Mouse (Mus musculus) midbrain, embryonic 14.5 days (tissue): ENCODE data around the gene Gm9844. TPM values are rescaled to one million over a fixed set of nuclear protein-coding genes. Genes with fewer than 3 reads are reported as not detected.

Source experiments
- ATAC-seq: fragments of 200-750 bp; cut with Nextera tagmentation; 2 replicates; pipeline ENCODE4 v1.8.0; 2017; ENCODE audit warnings: moderate number of reproducible peaks, moderate library complexity; ENCODE audit not compliant: low FRiP score, low TSS enrichment
- DNase-seq: peaks from one replicate; pipeline ENCODE4 v3.0.0-alpha.2; 2015
- H3K27ac ChIP-seq: fragments of 300-500 bp; sonication (generic); replicated peaks from 2 replicates; pipeline ENCODE4 v1.5.1; 2014; ENCODE audit warnings: mild to moderate bottlenecking, low read depth, low read length, moderate library complexity
- H3K27me3 ChIP-seq: fragments of 300-500 bp; sonication (generic); 2 replicates; pipeline ENCODE4 v1.6.1; 2014; ENCODE audit warnings: low read length, control low read depth, mixed read lengths; ENCODE audit not compliant: control insufficient read depth, insufficient read depth
- H3K36me3 ChIP-seq: fragments of 300-500 bp; sonication (generic); 2 replicates; pipeline ENCODE4 v1.6.1; 2014; ENCODE audit warnings: low read length, control low read depth; ENCODE audit not compliant: control insufficient read depth, insufficient read depth
- H3K4me1 ChIP-seq: fragments of 300-500 bp; sonication (generic); 2 replicates; pipeline ENCODE4 v1.6.1; 2014; ENCODE audit warnings: mild to moderate bottlenecking, antibody characterized with exemption, low read length, control low read depth; ENCODE audit not compliant: control insufficient read depth, insufficient read depth
- H3K4me2 ChIP-seq: fragments of 300-500 bp; sonication (generic); 2 replicates; pipeline ENCODE4 v1.6.1; 2014; ENCODE audit warnings: mild to moderate bottlenecking, low read length, moderate library complexity
- H3K4me3 ChIP-seq: fragments of 300-500 bp; sonication (generic); replicated peaks from 2 replicates; pipeline ENCODE4 v1.5.1; 2014; ENCODE audit warnings: low read depth, low read length
- H3K9ac ChIP-seq: fragments of 300-500 bp; sonication (generic); replicated peaks from 2 replicates; pipeline ENCODE4 v1.6.1; 2014; ENCODE audit warnings: mild to moderate bottlenecking, low read length, moderate library complexity
- H3K9me3 ChIP-seq: fragments of 300-500 bp; sonication (generic); 2 replicates; pipeline ENCODE4 v1.6.1; 2016; ENCODE audit warnings: low read length, control low read depth, mixed read lengths; ENCODE audit not compliant: control insufficient read depth
- WGBS: fragments of 180-500 bp; shearing (Covaris S2); extraction: QIAGEN DNeasy Blood & Tissue Kit; methylation state at CpG from one replicate; pipeline ENCODE4 v1.1.7; 2014; 5-methylcytosine and 5-hydroxymethylcytosine counted together
- polyA plus RNA-seq: library from polyadenylated mRNA; unstranded; fragments of >200 nt; fragmentation: Nextera tagmentation; extraction: Ambion mirVana; gene quantifications from 2 replicates; pipeline ENCODE4 v1.2.1, GENCODE M21; 2014

Gm9844 gene
- polyA plus RNA-seq, 1 experiment from 2014 or later: 36.2 TPM

DNA sequence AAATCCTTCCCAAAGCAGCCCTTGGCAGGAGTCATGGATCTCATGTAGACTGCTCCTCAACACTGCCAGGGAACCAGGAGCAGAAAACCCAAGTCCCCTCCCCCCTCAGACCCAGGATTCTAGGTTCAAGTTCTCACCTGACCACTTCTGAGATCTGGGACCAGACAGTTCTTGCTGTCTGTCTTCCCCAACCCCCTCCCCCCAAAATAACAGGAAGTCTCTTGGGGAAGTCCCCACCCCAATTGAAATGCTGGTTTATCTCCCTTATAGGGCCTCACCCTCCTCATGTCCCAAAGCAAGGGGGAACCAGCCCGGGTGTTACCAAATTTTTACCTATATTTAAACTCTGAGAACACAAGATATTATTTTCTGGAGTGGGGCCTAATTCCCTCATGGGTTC, 39.8 kb downstream of the Gm9844 start:
- WGBS: 89% methylated on average over 1 of the region's 1 CpGs
- H3K27me3 ChIP-seq: no peaks in the 10 kb centered on the region
- H3K36me3 ChIP-seq: no peaks in the 10 kb centered on the region
- H3K4me3 ChIP-seq: no peak overlapping the region
- peaks cover 14% of the 10 kb centered on the region for H3K4me1 ChIP-seq
- peak overlapping the region; percentile 83 for H3K4me2 ChIP-seq
- no peak overlapping the region for H3K9ac ChIP-seq
- H3K27ac ChIP-seq: 0 out of 2 replicates have a peak overlapping the region, but pooled peaks have one; percentile 60
- no peaks in the 10 kb centered on the region for H3K9me3 ChIP-seq
- DNase-seq (no peak), ATAC-seq (no peak)

- Histone ChIP-seq H3K4me2 (peak overlapping the region; percentile 83), H3K4me3 (peak overlapping the region; percentile 60), H3K36me3 (no peaks in the 10 kb centered on the region), H3K27me3 (no peaks in the 10 kb centered on the region), H3K27ac (peak overlapping the region; percentile 60; the same call in 1 of the 2 replicates), H3K4me1 (peaks cover 14% of the 10 kb centered on the region), H3K9me3 (no peaks in the 10 kb centered on the region), H3K9ac (no peak overlapping the region; the same call in 1 of the 2 replicates)
- no peak for ATAC-seq
- WGBS: 62% methylated on average over 2 of the region's 2 CpGs
- DNase-seq: peak; percentile 18
These were observed 40.2 kb downstream of the Gm9844 start for GRCm38 (mm10) chr7:24902264-24902629.

DNA sequence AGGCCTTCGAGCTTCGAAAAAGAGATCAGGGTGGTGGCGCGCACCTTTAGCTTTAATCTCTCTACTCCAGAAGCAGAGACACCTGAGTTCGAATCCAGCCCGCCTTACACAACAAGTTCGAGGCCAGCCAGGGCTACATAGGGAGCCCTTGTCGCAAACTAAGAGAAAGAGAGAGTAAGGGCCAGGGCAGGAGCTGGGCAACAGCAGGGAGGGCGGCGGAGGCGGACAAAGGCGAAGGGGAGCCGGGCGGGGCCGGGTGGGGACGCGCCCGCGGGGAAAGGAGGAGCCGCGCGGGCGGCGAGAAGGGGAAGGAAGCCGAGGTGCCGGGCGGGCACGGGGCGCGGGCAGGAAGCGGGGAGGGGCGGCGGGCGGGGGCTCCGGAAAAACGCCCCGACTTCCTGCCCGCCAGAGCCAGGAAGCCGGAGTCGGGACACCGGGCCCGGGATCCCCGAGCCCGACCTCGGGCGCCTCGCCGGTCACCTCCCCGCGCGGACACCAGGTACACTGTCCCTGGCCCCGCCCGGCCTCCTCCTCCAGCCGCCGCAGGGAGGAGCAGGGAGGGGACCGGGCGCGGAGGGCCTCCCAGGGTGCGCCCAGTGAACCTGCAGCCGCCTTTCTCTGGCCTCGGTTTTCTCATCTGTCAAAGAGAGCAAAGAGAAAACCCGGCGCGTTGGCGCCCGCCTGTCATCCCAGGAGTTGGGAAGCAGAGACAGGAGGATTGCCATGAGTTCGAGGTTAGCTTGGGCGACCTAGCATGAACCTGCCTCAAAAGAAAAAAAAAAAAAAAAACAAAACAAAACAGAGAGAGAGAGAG, 40.8 kb downstream of the Gm9844 start, which contains the start of gene Arhgef1:
TSS of gene Arhgef1 (plus strand) at position 283 of the 814 bp plus-strand sequence.
- Histone ChIP-seq H3K27ac (peak within 1 kb of the TSS; percentile 60), H3K4me1 (peaks cover 14% of the 10 kb centered on the region), H3K9me3 (no peaks in the 10 kb centered on the region), H3K36me3 (peaks cover 4% of the 10 kb centered on the region; the same call in 1 of the 2 replicates), H3K27me3 (no peaks in the 10 kb centered on the region), H3K9ac (peak within 1 kb of the TSS; percentile 69), H3K4me3 (peak within 1 kb of the TSS; percentile 60), H3K4me2 (peak within 1 kb of the TSS; percentile 83)
- WGBS: 6% methylated on average over 66 of the region's 68 CpGs
- ATAC-seq: no peak
- DNase-seq: peak; percentile 52

DNA sequence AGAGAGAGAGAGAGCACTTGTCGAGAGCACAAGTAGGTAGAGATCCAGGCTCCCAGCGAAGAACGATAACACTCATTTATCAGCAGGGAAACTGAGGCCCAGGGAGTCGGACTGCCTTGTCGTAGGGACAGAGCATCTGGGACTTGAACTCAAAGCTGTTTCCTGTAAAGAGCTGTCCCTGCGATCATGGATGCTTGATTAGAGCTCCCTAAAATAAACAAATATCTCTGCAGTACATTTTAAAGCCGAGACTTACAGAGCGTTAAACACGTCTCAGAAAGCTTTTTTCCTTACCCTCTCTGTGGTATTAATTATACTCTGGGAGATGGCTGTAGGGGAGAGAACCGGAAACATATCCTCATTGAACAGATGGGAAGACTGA, 41.4 kb downstream of the Gm9844 start:
- Histone ChIP-seq H3K27me3 (no peaks in the 10 kb centered on the region), H3K27ac (0 out of 2 replicates have a peak overlapping the region, but pooled peaks have one; percentile 60), H3K9ac (peak overlapping the region; percentile 69; the same call in 1 of the 2 replicates), H3K4me2 (peak overlapping the region; percentile 83), H3K36me3 (peaks cover 10% of the 10 kb centered on the region), H3K9me3 (no peaks in the 10 kb centered on the region), H3K4me3 (peak overlapping the region; percentile 60), H3K4me1 (peaks cover 14% of the 10 kb centered on the region)
- no peak for DNase-seq
- ATAC-seq: no peak
- 44% methylated on average over 10 of the region's 10 CpGs for WGBS

GRCm38 (mm10) chr7:24904070-24904483, 42.1 kb downstream of the Gm9844 start:
- no peaks in the 10 kb centered on the region for H3K9me3 ChIP-seq
- peak overlapping the region; percentile 83 for H3K4me2 ChIP-seq
- WGBS: under 1% methylated on average over 30 of the region's 30 CpGs
- H3K9ac ChIP-seq: peak overlapping the region; percentile 73
- H3K4me3 ChIP-seq: peak overlapping the region; percentile 60
- ATAC-seq: peak; percentile 96
- peaks cover 15% of the 10 kb centered on the region for H3K36me3 ChIP-seq
- H3K4me1 ChIP-seq: peaks cover 14% of the 10 kb centered on the region
- peak; percentile 98 for DNase-seq
- H3K27ac ChIP-seq: peak overlapping the region; percentile 79
- H3K27me3 ChIP-seq: no peaks in the 10 kb centered on the region

- WGBS: 22% methylated on average over 3 of the region's 3 CpGs
- Histone ChIP-seq H3K27ac (peak overlapping the region; percentile 79; the same call in 1 of the 2 replicates), H3K9me3 (no peaks in the 10 kb centered on the region), H3K9ac (peak overlapping the region; percentile 73), H3K27me3 (no peaks in the 10 kb centered on the region), H3K36me3 (peaks cover 18% of the 10 kb centered on the region), H3K4me2 (peak overlapping the region; percentile 83), H3K4me3 (peak overlapping the region; percentile 60), H3K4me1 (peaks cover 14% of the 10 kb centered on the region)
- ATAC-seq (0 out of 2 replicates have a peak, but pooled peaks have one; percentile 24), DNase-seq (peak; percentile 83)
These were observed 42.9 kb downstream of the Gm9844 start for GRCm38 (mm10) chr7:24904936-24905335.

DNA sequence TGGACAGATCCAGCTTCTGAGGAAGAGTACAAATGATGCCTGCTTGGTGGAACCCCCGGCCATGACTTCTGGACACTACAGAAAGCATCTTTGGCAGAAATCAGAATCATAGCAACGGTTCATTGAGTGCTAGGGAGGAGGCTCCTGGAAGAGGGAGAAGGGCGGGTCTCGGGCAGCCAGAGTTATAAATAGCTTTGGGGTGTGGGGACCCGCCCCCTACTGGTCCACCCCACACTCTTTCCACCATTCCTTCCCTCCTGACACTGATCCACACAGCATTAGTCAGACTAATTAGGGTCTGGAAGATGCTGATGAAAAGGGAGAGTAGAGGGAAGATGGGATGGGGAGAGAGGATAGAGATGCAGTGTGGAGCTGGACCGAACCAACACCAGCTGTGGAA, 44.5 kb downstream of the Gm9844 start:
- H3K9ac ChIP-seq: no peak overlapping the region
- no peaks in the 10 kb centered on the region for H3K9me3 ChIP-seq
- no peak overlapping the region for H3K4me2 ChIP-seq
- no peaks in the 10 kb centered on the region for H3K27me3 ChIP-seq
- 49% methylated on average over 6 of the region's 6 CpGs for WGBS
- DNase-seq (no peak), ATAC-seq (no peak)
- no peak overlapping the region for H3K27ac ChIP-seq
- no peak overlapping the region for H3K4me3 ChIP-seq
- H3K36me3 ChIP-seq: peaks cover 25% of the 10 kb centered on the region
- H3K4me1 ChIP-seq: peaks cover 14% of the 10 kb centered on the region

DNA sequence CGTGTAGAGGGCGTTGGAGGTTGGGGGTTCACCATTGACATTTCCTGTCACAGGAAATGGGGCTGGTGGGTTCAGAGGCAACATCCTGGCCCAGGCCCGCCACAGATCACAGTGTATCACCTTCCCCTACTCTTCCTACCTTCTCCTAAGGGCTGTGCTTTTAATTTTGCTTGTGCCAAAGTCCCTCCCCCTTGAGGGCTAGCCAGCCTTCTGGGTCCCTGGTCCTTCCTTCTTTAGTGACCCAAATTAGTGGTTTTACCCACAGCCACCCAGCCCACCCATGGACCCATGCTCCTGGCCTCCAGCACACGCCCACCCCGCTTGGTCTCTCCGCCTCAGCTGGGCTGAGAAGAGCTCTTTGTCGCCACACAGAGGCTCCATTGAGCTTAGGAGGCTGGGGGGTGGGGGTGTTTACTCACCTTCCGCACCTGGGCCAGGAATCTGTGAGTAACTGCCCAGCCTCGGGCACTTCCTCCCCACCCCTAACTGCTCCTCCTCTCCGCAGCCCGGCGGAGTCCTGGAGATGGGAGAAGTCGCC, 45.3 kb downstream of the Gm9844 start:
- Histone ChIP-seq H3K4me2 (no peak overlapping the region), H3K27ac (no peak overlapping the region), H3K36me3 (peaks cover 33% of the 10 kb centered on the region), H3K4me3 (no peak overlapping the region), H3K27me3 (no peaks in the 10 kb centered on the region), H3K4me1 (peaks cover 14% of the 10 kb centered on the region), H3K9ac (no peak overlapping the region; the same call in 1 of the 2 replicates), H3K9me3 (no peaks in the 10 kb centered on the region)
- DNase-seq (no peak), ATAC-seq (no peak)
- 38% methylated on average over 13 of the region's 13 CpGs for WGBS
